Comparison of ENCODE assay signal across 9 mouse cellular contexts in the genomic region with DNA sequence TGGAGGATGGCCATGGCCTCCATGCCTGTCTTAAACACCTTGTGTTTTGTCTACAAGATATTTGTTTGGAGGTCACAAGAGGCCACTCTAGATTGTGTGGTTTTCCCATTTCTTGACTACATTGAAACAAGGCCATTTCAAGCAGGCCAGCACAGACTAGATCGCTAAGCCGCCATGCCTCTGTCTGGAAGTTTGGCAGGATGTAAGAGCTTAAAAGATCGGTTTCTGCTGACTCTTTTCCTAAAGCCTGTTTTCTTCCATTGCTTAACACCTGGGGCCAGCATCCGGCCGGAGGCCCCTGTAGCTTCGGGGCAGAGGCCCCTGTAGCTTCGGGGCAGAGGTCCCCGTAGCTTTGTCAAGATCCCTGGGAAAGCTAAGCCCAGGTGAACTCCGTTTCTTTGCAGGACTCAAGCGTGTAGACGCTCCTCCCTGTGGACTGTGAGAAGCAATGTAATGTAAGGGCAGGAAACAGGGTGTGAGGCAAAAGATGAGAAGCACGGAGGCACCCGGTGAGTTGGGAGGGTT.
DNase-seq lines count a peak whose midpoint lies in the region; ATAC-seq lines count a peak whose summit lies in the region.
"Had no signal": no experiment of that assay in that cellular context is flagged by ENCODE, and none has a peak within 500 bp of the region (broad histone marks: within the 10 kb centered on the region; RNA-seq: fewer than 3 reads in every experiment).

No protein-coding gene starts in this region.

- DNase-seq in hindbrain, embryonic 11.5 days (ENCODE audit: low spot score) = no peak
- peak; percentile 22 for DNase-seq in brain, adult 2 months (ENCODE audit: low read depth, low spot score)
- no peak for DNase-seq in spleen, adult 12 weeks (ENCODE audit: low spot score)
- no peak for DNase-seq in spleen, adult 18-20 months
- DNase-seq in layer of hippocampus, postnatal 14 days (ENCODE audit: low spot score in 2 of 2) = no peak
- DNase-seq: adrenal gland, postnatal 36 days had no signal

- H3K4me2 ChIP-seq in hindbrain, embryonic 12.5 days (replicated peaks) = peak overlapping the region; percentile 19
- H3K4me2 ChIP-seq in hindbrain, embryonic 11.5 days (replicated peaks; ENCODE audit: low read depth, low read length) = no peak overlapping the region
- peak overlapping the region; percentile 18; the same call in 1 of the 2 replicates for H3K4me2 ChIP-seq in hindbrain, embryonic 15.5 days

- H3K27me3 ChIP-seq in hindbrain, embryonic 12.5 days = peaks cover 7% of the 10 kb centered on the region
- 0 out of 2 replicates have a peak, but pooled peaks cover 2% of the 10 kb centered on the region for H3K27me3 ChIP-seq in hindbrain, embryonic 11.5 days (ENCODE audit: control insufficient read depth, insufficient read depth, low read length)
- no peaks in the 10 kb centered on the region for H3K27me3 ChIP-seq in hindbrain, embryonic 15.5 days

- H3K4me3 ChIP-seq in hindbrain, embryonic 12.5 days = no peak overlapping the region
- no peak overlapping the region for H3K4me3 ChIP-seq in hindbrain, embryonic 11.5 days (ENCODE audit: low read depth, low read length)
- H3K4me3 ChIP-seq in hindbrain, embryonic 15.5 days = no peak overlapping the region

- WGBS in hindbrain, embryonic 12.5 days = 47% methylated on average over 13 of the region's 13 CpGs
- WGBS in hindbrain, embryonic 11.5 days = 51% methylated on average over 13 of the region's 13 CpGs
- WGBS in hindbrain, embryonic 15.5 days = 46% methylated on average over 13 of the region's 13 CpGs

- 0 out of 2 replicates have a peak, but pooled peaks have one; percentile 3 for ATAC-seq in hindbrain, embryonic 12.5 days (ENCODE audit: low FRiP score)
- no peak for ATAC-seq in hindbrain, embryonic 11.5 days (ENCODE audit: low FRiP score)
- peak; percentile 8; the same call in 1 of the 2 replicates for ATAC-seq in hindbrain, embryonic 15.5 days (ENCODE audit: low FRiP score, low read depth)
- ATAC-seq in megakaryocyte progenitor cell, adult 5-6 weeks (replicated peaks; ENCODE audit: poor library complexity) = 0 out of 2 replicates have a peak, but pooled peaks have one; percentile 2

- no peak overlapping the region for H3K9ac ChIP-seq in hindbrain, embryonic 12.5 days
- no peak overlapping the region for H3K9ac ChIP-seq in hindbrain, embryonic 11.5 days (ENCODE audit: low read depth, low read length)
- no peak overlapping the region for H3K9ac ChIP-seq in hindbrain, embryonic 15.5 days

- H3K9me3 ChIP-seq in hindbrain, embryonic 12.5 days (replicated peaks) = no peaks in the 10 kb centered on the region
- H3K9me3 ChIP-seq in hindbrain, embryonic 11.5 days (ENCODE audit: control insufficient read depth, low read length) = no peaks in the 10 kb centered on the region
- no peaks in the 10 kb centered on the region for H3K9me3 ChIP-seq in hindbrain, embryonic 15.5 days

- H3K36me3 ChIP-seq in hindbrain, embryonic 12.5 days = no peaks in the 10 kb centered on the region
- no peaks in the 10 kb centered on the region for H3K36me3 ChIP-seq in hindbrain, embryonic 11.5 days (ENCODE audit: control insufficient read depth, insufficient read depth, low read length)
- H3K36me3 ChIP-seq in hindbrain, embryonic 15.5 days = no peaks in the 10 kb centered on the region

- H3K4me1 ChIP-seq in hindbrain, embryonic 12.5 days = peaks cover 37% of the 10 kb centered on the region
- H3K4me1 ChIP-seq in hindbrain, embryonic 11.5 days (replicated peaks; ENCODE audit: control insufficient read depth, insufficient read depth, low read length) = peaks cover 18% of the 10 kb centered on the region
- peaks cover 33% of the 10 kb centered on the region for H3K4me1 ChIP-seq in hindbrain, embryonic 15.5 days (replicated peaks)

- H3K27ac ChIP-seq in hindbrain, embryonic 12.5 days = no peak overlapping the region
- no peak overlapping the region for H3K27ac ChIP-seq in hindbrain, embryonic 11.5 days (ENCODE audit: low read depth, low read length)
- H3K27ac ChIP-seq in hindbrain, embryonic 15.5 days (replicated peaks) = no peak overlapping the region
